Mouse (Mus musculus) heart, embryonic 12.5 days (tissue): ENCODE data around the gene Ctxn1. TPM values are rescaled to one million over a fixed set of nuclear protein-coding genes. Genes with fewer than 3 reads are reported as not detected.

Source experiments
- ATAC-seq: fragments of 200-750 bp; cut with Nextera tagmentation; 2 replicates; pipeline ENCODE4 v1.8.0; 2017; ENCODE audit warnings: moderate TSS enrichment, moderate library complexity; ENCODE audit not compliant: insufficient number of reproducible peaks, low FRiP score
- H3K27ac ChIP-seq: fragments of 300-500 bp; sonication (generic); 2 replicates; pipeline ENCODE4 v1.5.1; 2016; ENCODE audit warnings: mild to moderate bottlenecking, moderate library complexity; ENCODE audit not compliant: poor library complexity, severe bottlenecking
- H3K27me3 ChIP-seq: fragments of 300-500 bp; sonication (generic); replicated peaks from 2 replicates; pipeline ENCODE4 v1.6.1; 2016; ENCODE audit warnings: mild to moderate bottlenecking, moderate library complexity
- H3K36me3 ChIP-seq: fragments of 300-500 bp; sonication (generic); 2 replicates; pipeline ENCODE4 v1.6.1; 2016; ENCODE audit warnings: mild to moderate bottlenecking, moderate library complexity
- H3K4me1 ChIP-seq: fragments of 300-500 bp; sonication (generic); replicated peaks from 2 replicates; pipeline ENCODE4 v1.6.1; 2016; ENCODE audit warnings: mild to moderate bottlenecking
- H3K4me2 ChIP-seq: fragments of 300-500 bp; sonication (generic); 2 replicates; pipeline ENCODE4 v1.6.1; 2016; ENCODE audit warnings: mild to moderate bottlenecking, moderate library complexity
- H3K4me3 ChIP-seq: fragments of 300-500 bp; sonication (generic); 2 replicates; pipeline ENCODE4 v1.5.1; 2016; ENCODE audit warnings: mild to moderate bottlenecking
- H3K9ac ChIP-seq: fragments of 300-500 bp; sonication (generic); 2 replicates; pipeline ENCODE4 v1.6.1; 2016; ENCODE audit warnings: mild to moderate bottlenecking, moderate library complexity
- H3K9me3 ChIP-seq: fragments of 300-500 bp; sonication (generic); replicated peaks from 2 replicates; pipeline ENCODE4 v1.6.1; 2016; ENCODE audit warnings: mild to moderate bottlenecking, moderate library complexity
- WGBS: fragments of 180-500 bp; shearing (Covaris S2); methylation state at CpG from one replicate; pipeline ENCODE4 v1.1.7; 2016; 5-methylcytosine and 5-hydroxymethylcytosine counted together
- polyA plus RNA-seq: library from polyadenylated mRNA; unstranded; fragments of >200 nt; fragmentation: Nextera tagmentation; extraction: Ambion mirVana; gene quantifications from 2 replicates; pipeline ENCODE4 v1.2.1, GENCODE M21; 2016

Ctxn1 gene
- polyA plus RNA-seq, 1 experiment from 2014 or later = 36.2 TPM

GRCm38 (mm10) chr8:4212809-4213209 lies 46.3 kb downstream of the Ctxn1 start:
- peaks cover 77% of the 10 kb centered on the region for H3K27me3 ChIP-seq
- peak; percentile 24 for ATAC-seq
- no peaks in the 10 kb centered on the region for H3K36me3 ChIP-seq
- H3K4me1 ChIP-seq = peaks cover 37% of the 10 kb centered on the region
- H3K27ac ChIP-seq = no peak overlapping the region
- H3K4me3 ChIP-seq = peak overlapping the region; percentile 42
- peak overlapping the region; percentile 80 for H3K4me2 ChIP-seq
- H3K9ac ChIP-seq = peak overlapping the region; percentile 46; the same call in 1 of the 2 replicates
- H3K9me3 ChIP-seq = peaks cover 5% of the 10 kb centered on the region; the same call in 1 of the 2 replicates
- under 1% methylated on average over 25 of the region's 25 CpGs for WGBS

GRCm38 (mm10) chr8:4211097-4211496 lies 48.0 kb downstream of the Ctxn1 start:
- Histone ChIP-seq H3K9me3 (peaks cover 5% of the 10 kb centered on the region; the same call in 1 of the 2 replicates), H3K9ac (no peak overlapping the region), H3K4me1 (peaks cover 33% of the 10 kb centered on the region), H3K27ac (no peak overlapping the region), H3K4me2 (no peak overlapping the region), H3K27me3 (peaks cover 77% of the 10 kb centered on the region), H3K36me3 (no peaks in the 10 kb centered on the region), H3K4me3 (no peak overlapping the region)
- 72% methylated on average over 6 of the region's 6 CpGs for WGBS
- ATAC-seq = no peak

Other genes with a start within 250 kb of the Ctxn1 start
- gene Cd209f, start 153.4 kb downstream of the Ctxn1 start, polyA plus RNA-seq = not detected in 2 replicates
- gene Cd209g, start 125.2 kb downstream of the Ctxn1 start, polyA plus RNA-seq = not detected in 2 replicates
- 15.2 and 18.4 TPM in 2 replicates for gene Evi5l, start 92.7 kb downstream of the Ctxn1 start, polyA plus RNA-seq
- 0.18 and 0.24 TPM in 2 replicates for gene Prr36, start 41.8 kb downstream of the Ctxn1 start, polyA plus RNA-seq
- 0.28 TPM in 1 of 2 replicates, not detected in the other for gene Lrrc8e, start 32.4 kb downstream of the Ctxn1 start, polyA plus RNA-seq
- 28.7 and 32.2 TPM in 2 replicates for gene Map2k7, start 20.5 kb downstream of the Ctxn1 start, polyA plus RNA-seq
- gene Gm49320, start 20.4 kb downstream of the Ctxn1 start, polyA plus RNA-seq = 0.58 TPM in 1 of 2 replicates, not detected in the other
- gene Tgfbr3l, start 11.1 kb downstream of the Ctxn1 start, polyA plus RNA-seq = 3.1 and 4.6 TPM in 2 replicates
- 41.0 and 41.5 TPM in 2 replicates for gene Snapc2, start 6.2 kb downstream of the Ctxn1 start, polyA plus RNA-seq
- 59.0 and 66.8 TPM in 2 replicates for gene Timm44, start 16.6 kb upstream of the Ctxn1 start, polyA plus RNA-seq
- gene Ccl25, start 65.9 kb upstream of the Ctxn1 start, polyA plus RNA-seq = 12.2 and 14.0 TPM in 2 replicates
- 211 and 217 TPM in 2 replicates for gene Elavl1, start 66.1 kb upstream of the Ctxn1 start, polyA plus RNA-seq
- 40.1 and 40.7 TPM in 2 replicates for gene Cers4, start 233.8 kb upstream of the Ctxn1 start, polyA plus RNA-seq